8 mouse cellular contexts compared by ENCODE assay signal in the genomic region with DNA sequence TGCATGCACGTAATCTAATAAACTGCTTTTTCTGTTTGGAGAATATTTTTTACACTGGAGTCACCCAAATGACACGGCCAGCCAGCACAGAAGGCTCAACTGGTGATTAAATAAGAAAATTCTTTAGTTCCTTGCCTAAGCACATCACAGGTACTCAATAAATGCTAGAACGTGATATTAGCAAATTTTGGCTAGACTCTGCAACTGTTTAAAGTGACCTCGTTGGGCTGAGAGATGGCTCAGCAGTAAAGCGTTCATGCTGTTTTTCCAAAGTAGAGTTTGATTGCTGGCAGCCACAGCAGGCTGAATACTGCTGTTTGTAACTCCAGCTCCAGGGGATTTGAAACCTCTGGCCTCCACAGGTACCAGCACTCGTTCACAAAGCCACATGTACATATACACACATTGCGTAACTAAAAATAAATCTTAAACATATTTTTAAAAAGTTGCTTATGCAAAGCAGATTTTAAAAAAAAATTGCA. TPM values are rescaled to one million over a fixed set of nuclear protein-coding genes. Genes with fewer than 3 reads are reported as not detected.
A peak's percentile ranks its signal among the peaks of the same experiment; 100 is the strongest.
DNase-seq lines count a peak whose midpoint lies in the region; ATAC-seq and TF ChIP-seq lines count a peak whose summit lies in the region.

No protein-coding gene starts in this region.

- peak overlapping the region; percentile 80 for H3K4me3 ChIP-seq in hindbrain, embryonic 11.5 days (ENCODE audit: low read depth, low read length)
- H3K4me3 ChIP-seq in liver, postnatal 0 days (ENCODE audit: low read depth, low read length): peak overlapping the region; percentile 96

- H3K27me3 ChIP-seq in hindbrain, embryonic 11.5 days (ENCODE audit: control insufficient read depth, insufficient read depth, low read length): no peaks in the 10 kb centered on the region
- H3K27me3 ChIP-seq in liver, postnatal 0 days (ENCODE audit: insufficient read depth, low read length): no peaks in the 10 kb centered on the region

- no peak for TF ChIP-seq CTCF in liver, postnatal 0 days (IDR thresholded peaks at IDR 0.05; ENCODE audit: low read depth)

- TF ChIP-seq EP300 in liver, postnatal 0 days (IDR thresholded peaks at IDR 0.05; ENCODE audit: low read depth): no peak

- WGBS in hindbrain, embryonic 11.5 days: 61% methylated on average over 7 of the region's 7 CpGs
- 18% methylated on average over 7 of the region's 7 CpGs for WGBS in liver, postnatal 0 days (ENCODE audit: insufficient replicate concordance)

- peak; percentile 8 to 16 for DNase-seq in cerebellum, postnatal 14 days
- DNase-seq in cerebellum, postnatal 36 days: no peak
- peak; percentile 12 to 31 for DNase-seq in spleen, postnatal 10 days (ENCODE audit: low spot score in 2 of 2)
- DNase-seq in spleen, postnatal 4 days (ENCODE audit: low spot score in 2 of 2): no peak
- DNase-seq in hindbrain, embryonic 11.5 days (ENCODE audit: low spot score): peak; percentile 20
- no peak for DNase-seq in liver, postnatal 0 days
- no peak for DNase-seq in embryo, embryonic 9.5 days (ENCODE audit: extremely low spot score)
- DNase-seq in urinary bladder, adult 18-20 months (ENCODE audit: low spot score in 2 of 2): no peak

- 0 out of 2 replicates have a peak, but pooled peaks have one; percentile 4 for ATAC-seq in hindbrain, embryonic 11.5 days (ENCODE audit: low FRiP score)
- ATAC-seq in liver, postnatal 0 days: no peak

- 0 out of 2 replicates have a peak, but pooled peaks cover 3% of the 10 kb centered on the region for H3K36me3 ChIP-seq in hindbrain, embryonic 11.5 days (ENCODE audit: control insufficient read depth, insufficient read depth, low read length)
- no peaks in the 10 kb centered on the region for H3K36me3 ChIP-seq in liver, postnatal 0 days (replicated peaks; ENCODE audit: insufficient read depth, low read length)

- peak overlapping the region; percentile 62 for H3K4me2 ChIP-seq in hindbrain, embryonic 11.5 days (replicated peaks; ENCODE audit: low read depth, low read length)
- peak overlapping the region; percentile 88 for H3K4me2 ChIP-seq in liver, postnatal 0 days (ENCODE audit: low read depth, low read length)

- peak overlapping the region; percentile 80 for H3K9ac ChIP-seq in hindbrain, embryonic 11.5 days (ENCODE audit: low read depth, low read length)
- peak overlapping the region; percentile 96 for H3K9ac ChIP-seq in liver, postnatal 0 days (replicated peaks)

- H3K9me3 ChIP-seq in hindbrain, embryonic 11.5 days (ENCODE audit: control insufficient read depth, low read length): no peaks in the 10 kb centered on the region
- H3K9me3 ChIP-seq in liver, postnatal 0 days (ENCODE audit: low read length): no peaks in the 10 kb centered on the region

- 0 out of 2 replicates have a peak, but pooled peaks cover 2% of the 10 kb centered on the region for H3K4me1 ChIP-seq in hindbrain, embryonic 11.5 days (replicated peaks; ENCODE audit: control insufficient read depth, insufficient read depth, low read length)
- H3K4me1 ChIP-seq in liver, postnatal 0 days (ENCODE audit: insufficient read depth): peaks cover 16% of the 10 kb centered on the region

- peak overlapping the region; percentile 98; the same call in 1 of the 2 replicates for H3K27ac ChIP-seq in hindbrain, embryonic 11.5 days (ENCODE audit: low read depth, low read length)
- peak overlapping the region; percentile 99 for H3K27ac ChIP-seq in liver, postnatal 0 days (ENCODE audit: low read depth)

RNA-seq across cellular contexts. Expression of a gene that starts 0.6 kb away (rescaled TPM):
- 102 and 111 TPM in 2 replicates for polyA plus RNA-seq in hindbrain, embryonic 11.5 days (2014; fragmentation: Nextera tagmentation; extraction: Ambion mirVana)
- polyA plus RNA-seq in liver, postnatal 0 days (2015; fragmentation: Nextera tagmentation; extraction: Ambion mirVana): 28.9 and 30.7 TPM in 2 replicates

Comparison
In these comparisons a context has a peak if more than half of its experiments do, and no peak if none do; other contexts are left out.
1. DNase-seq: peak in cerebellum, postnatal 14 days (2 of 2), spleen, postnatal 10 days (2 of 2) and hindbrain, embryonic 11.5 days (single experiment); none in cerebellum, postnatal 36 days (0 of 2), spleen, postnatal 4 days (0 of 2), liver, postnatal 0 days (single experiment), embryo, embryonic 9.5 days (single experiment) and urinary bladder, adult 18-20 months (0 of 2).